Mouse (Mus musculus) neural tube, embryonic 12.5 days (tissue): ENCODE results near the gene Creb1. TPM values are rescaled to one million over a fixed set of nuclear protein-coding genes. Genes with fewer than 3 reads are reported as not detected.

ENCODE experiments used
- ATAC-seq: fragments of 200-750 bp; cut with Nextera tagmentation; 2 replicates; pipeline ENCODE4 v1.8.0; 2017; ENCODE audit warnings: low read depth, mild to moderate bottlenecking, moderate TSS enrichment, moderate library complexity; ENCODE audit not compliant: low FRiP score
- H3K27ac ChIP-seq: fragments of 300-500 bp; sonication (generic); 2 replicates; pipeline ENCODE4 v1.5.1; 2016
- H3K27me3 ChIP-seq: fragments of 300-500 bp; sonication (generic); replicated peaks from 2 replicates; pipeline ENCODE4 v1.6.1; 2016; ENCODE audit warnings: mild to moderate bottlenecking
- H3K36me3 ChIP-seq: fragments of 300-500 bp; sonication (generic); 2 replicates; pipeline ENCODE4 v1.6.1; 2016; ENCODE audit warnings: mild to moderate bottlenecking
- H3K4me1 ChIP-seq: fragments of 300-500 bp; sonication (generic); 2 replicates; pipeline ENCODE4 v1.6.1; 2016
- H3K4me2 ChIP-seq: fragments of 300-500 bp; sonication (generic); replicated peaks from 2 replicates; pipeline ENCODE4 v1.6.1; 2016; ENCODE audit warnings: mild to moderate bottlenecking
- H3K4me3 ChIP-seq: fragments of 300-500 bp; sonication (generic); 2 replicates; pipeline ENCODE4 v1.5.1; 2016
- H3K9ac ChIP-seq: fragments of 300-500 bp; sonication (generic); 2 replicates; pipeline ENCODE4 v1.6.1; 2016; ENCODE audit warnings: mild to moderate bottlenecking
- H3K9me3 ChIP-seq: fragments of 300-500 bp; sonication (generic); 2 replicates; pipeline ENCODE4 v1.6.1; 2016; ENCODE audit warnings: mild to moderate bottlenecking
- WGBS: fragments of 180-500 bp; shearing (Covaris S2); methylation state at CpG from one replicate; pipeline ENCODE4 v1.1.7; 2016; 5-methylcytosine and 5-hydroxymethylcytosine counted together
- polyA plus RNA-seq: library from polyadenylated mRNA; unstranded; fragments of >200 nt; fragmentation: Nextera tagmentation; extraction: Ambion mirVana; gene quantifications from 2 replicates; pipeline ENCODE4 v1.2.1, GENCODE M21; 2016

The Creb1 gene
- polyA plus RNA-seq: 49.7 and 52.4 TPM in 2 replicates

DNA sequence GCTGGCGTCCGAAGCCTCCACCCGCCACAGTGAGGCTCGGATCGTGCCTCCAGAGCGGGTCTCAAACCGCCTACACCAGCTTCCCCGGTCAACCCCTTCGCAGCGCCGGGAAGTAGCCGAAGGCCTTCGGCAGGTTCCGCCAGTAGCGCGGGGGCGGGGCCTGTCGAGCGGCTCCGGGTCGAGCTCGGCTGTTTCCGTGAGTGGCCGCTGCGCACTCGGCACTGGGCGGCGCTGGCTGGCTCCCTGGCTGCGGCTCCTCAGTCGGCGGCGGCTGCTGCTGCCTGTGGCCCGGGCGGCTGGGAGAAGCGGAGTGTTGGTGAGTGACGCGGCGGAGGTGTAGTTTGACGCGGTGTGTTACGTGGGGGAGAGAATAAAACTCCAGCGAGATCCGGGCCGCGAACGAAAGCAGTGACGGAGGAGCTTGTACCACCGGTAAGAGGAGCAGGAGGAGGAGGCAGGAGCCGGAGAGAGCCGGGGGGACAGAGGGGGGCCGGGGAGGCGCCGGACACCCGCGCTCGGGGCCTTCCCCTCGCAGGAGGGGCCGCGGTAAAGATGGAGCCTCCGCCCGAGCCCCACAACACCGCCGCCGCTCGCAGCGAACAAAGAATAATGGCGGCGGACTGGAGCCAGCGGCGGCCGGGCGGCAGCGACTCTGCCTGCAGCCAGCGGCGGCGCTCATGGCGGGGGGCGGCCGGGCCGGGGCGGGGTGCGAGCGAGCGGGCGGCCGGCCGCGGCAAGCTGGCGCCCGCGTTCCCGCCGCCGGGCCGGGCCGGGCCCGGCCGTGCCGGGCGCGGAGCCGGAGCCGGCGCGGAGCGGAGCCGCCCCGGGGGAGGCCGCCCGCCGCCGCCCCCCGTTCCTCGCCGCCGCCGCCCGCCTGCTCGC, at the start of gene Creb1:
Gene Creb1, plus strand, starts transcription at position 57 of the 882 bp plus-strand sequence.
- under 1% methylated on average over 95 of the region's 119 CpGs for WGBS
- peak within 1 kb of the TSS; percentile 97 for H3K9ac ChIP-seq
- H3K9me3 ChIP-seq: no peaks in the 10 kb centered on the region
- no peaks in the 10 kb centered on the region for H3K27me3 ChIP-seq
- peak; percentile 97 for ATAC-seq
- H3K27ac ChIP-seq: peak within 1 kb of the TSS; percentile 100
- H3K36me3 ChIP-seq: no peaks in the 10 kb centered on the region
- H3K4me2 ChIP-seq: peak within 1 kb of the TSS; percentile 90
- H3K4me1 ChIP-seq: peaks cover 26% of the 10 kb centered on the region
- H3K4me3 ChIP-seq: peak within 1 kb of the TSS; percentile 95

DNA sequence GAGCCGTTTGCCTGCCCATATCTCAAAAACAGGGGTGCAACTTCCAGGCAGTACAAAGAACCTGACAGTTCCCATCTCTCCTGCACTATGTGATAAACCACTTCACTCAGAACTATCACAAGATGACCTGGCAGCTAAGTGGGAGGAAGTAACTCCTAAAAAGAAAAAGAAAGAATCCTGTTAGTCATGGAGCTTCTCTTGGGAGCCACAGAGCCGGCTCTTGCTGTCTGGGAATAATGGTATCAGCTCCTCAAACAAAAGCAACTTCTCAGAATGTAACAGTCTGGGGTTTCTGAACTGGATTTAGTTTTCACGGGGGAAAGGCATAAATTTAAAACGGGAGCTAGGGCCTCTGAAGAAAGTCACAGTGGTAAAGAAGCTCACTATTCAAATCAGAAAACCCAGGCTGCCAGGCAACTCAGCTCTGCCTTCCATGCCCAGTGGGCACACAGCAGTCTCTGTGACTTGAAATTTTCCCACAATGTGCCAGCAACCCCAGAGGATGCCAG, 43.9 kb upstream of the Creb1 start:
- Histone ChIP-seq H3K4me3 (no peak overlapping the region), H3K9ac (no peak overlapping the region), H3K4me2 (no peak overlapping the region), H3K4me1 (no peaks in the 10 kb centered on the region; the same call in 1 of the 2 replicates), H3K27ac (no peak overlapping the region), H3K9me3 (no peaks in the 10 kb centered on the region), H3K27me3 (no peaks in the 10 kb centered on the region), H3K36me3 (no peaks in the 10 kb centered on the region)
- 38% methylated on average over 4 of the region's 4 CpGs for WGBS
- ATAC-seq: no peak

DNA sequence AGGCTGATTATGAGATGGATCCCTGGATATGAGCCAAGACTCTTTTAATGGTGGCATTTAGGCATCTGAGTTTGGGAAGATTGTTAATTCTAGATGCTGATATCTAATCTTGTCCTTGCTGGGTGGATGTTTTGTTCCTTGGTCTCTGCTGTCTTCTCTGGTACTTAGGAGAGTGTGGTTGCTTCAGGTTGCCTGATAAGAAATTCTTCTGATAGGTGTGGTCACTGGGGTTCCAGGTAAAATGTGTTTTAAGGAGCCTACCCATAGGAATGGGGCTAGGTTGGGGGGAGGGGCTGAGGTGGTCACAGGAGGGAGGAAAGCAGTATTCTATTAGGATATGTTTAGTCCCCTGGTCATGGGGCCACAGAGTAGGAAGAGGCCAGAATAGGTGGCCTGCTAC, 35.6 kb upstream of the Creb1 start:
- Histone ChIP-seq H3K4me2 (no peak overlapping the region), H3K27me3 (no peaks in the 10 kb centered on the region), H3K9ac (no peak overlapping the region), H3K27ac (no peak overlapping the region), H3K9me3 (no peaks in the 10 kb centered on the region), H3K4me3 (no peak overlapping the region), H3K36me3 (no peaks in the 10 kb centered on the region), H3K4me1 (no peaks in the 10 kb centered on the region)
- ATAC-seq: no peak

DNA sequence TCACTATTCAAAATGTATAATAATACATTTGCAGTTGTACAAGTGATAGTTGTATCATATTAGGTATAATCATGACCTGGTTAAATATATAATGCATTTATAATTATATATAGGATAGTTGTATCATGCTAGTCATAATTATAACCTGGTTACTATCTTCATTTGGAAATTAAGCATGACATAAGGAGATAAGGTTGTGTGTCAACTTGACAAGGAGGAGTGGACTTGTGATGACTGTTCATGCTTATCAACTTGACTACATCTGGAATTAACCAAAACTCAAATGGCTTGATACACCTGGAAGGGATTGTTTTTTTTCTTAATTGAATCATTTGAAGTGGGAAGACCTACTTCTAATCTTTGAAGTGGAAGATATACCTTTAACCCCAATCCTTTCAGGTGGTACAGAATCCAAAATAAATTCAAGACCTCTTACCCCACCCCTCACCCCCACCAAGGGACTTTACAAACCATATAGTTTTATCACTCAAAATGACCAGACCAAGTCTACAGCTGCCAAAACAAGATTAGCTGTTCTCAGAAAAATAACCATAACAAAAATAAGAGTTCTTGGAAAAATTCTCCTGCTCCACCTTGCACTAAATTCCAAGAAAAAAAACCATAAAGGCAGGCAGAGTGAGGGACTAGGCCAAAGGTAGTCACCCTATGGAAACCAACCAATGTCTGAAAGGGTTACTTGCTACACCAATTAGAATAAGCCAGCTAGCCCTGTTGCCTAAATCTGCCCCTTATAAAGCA, 30.9 kb upstream of the Creb1 start:
- no peak overlapping the region for H3K9ac ChIP-seq
- H3K4me2 ChIP-seq: no peak overlapping the region
- no peaks in the 10 kb centered on the region for H3K27me3 ChIP-seq
- ATAC-seq: no peak
- H3K36me3 ChIP-seq: no peaks in the 10 kb centered on the region
- no peaks in the 10 kb centered on the region for H3K9me3 ChIP-seq
- H3K4me1 ChIP-seq: no peaks in the 10 kb centered on the region
- H3K4me3 ChIP-seq: no peak overlapping the region
- no peak overlapping the region for H3K27ac ChIP-seq

DNA sequence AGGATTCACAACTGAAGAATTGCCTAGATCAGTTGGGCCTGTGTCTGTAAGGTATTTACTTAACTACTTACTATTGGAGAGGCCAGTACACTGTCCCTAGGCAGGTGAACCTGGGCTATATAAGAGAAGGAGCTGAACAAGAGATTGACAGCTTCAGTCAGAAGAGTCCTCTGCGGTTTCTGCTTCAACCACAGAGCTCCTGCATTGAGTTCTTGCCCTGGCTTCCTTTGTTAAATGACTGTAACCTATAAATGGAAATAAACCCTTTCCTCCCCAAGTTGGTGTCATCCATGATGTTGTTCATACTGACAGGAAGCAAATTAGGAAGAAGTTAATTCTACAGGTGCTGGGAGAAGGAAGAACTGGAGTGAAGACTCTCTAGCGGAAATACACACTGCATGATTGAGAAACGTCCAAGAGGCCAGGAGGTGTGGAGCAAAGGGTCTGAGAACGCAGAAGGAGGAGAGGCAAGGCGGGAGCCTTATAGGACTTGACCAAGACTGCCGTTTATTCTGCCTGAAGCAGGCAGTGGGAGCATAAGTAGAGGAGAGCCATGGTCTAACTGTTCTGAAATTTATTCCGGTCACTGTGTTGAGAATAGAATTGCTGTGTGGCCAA, 23.9 kb upstream of the Creb1 start:
- no peak for ATAC-seq

DNA sequence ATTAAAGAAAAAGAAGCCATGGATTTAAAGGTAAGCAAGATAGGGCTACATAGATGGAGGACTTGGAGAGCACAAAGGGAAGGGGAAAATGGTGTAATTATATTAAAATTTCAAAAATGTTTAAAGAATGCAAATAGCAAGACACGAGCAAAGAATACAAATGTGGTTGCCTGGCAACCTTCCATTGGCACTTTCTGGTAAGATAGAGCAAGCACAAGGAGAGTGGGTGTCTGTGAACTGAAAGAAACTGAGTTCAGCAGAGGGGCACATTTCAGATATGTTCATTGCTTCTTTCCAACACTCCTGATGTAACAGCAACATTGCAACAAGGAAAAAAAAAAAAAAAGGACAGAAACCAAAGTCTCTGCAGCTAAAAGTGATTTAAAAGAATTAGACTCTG, 22.8 kb upstream of the Creb1 start:
- WGBS: 50% methylated on average over 1 of the region's 1 CpGs
- H3K4me1 ChIP-seq: no peaks in the 10 kb centered on the region
- no peak for ATAC-seq
- H3K9me3 ChIP-seq: no peaks in the 10 kb centered on the region
- no peaks in the 10 kb centered on the region for H3K36me3 ChIP-seq
- H3K4me2 ChIP-seq: no peak overlapping the region
- no peak overlapping the region for H3K27ac ChIP-seq
- H3K4me3 ChIP-seq: no peak overlapping the region
- no peaks in the 10 kb centered on the region for H3K27me3 ChIP-seq
- no peak overlapping the region for H3K9ac ChIP-seq

More for the DNA sequence above, 23.9 kb upstream of the Creb1 start:
- 89% methylated on average over 7 of the region's 7 CpGs for WGBS
- H3K4me2 ChIP-seq: no peak overlapping the region
- H3K9ac ChIP-seq: no peak overlapping the region
- H3K36me3 ChIP-seq: no peaks in the 10 kb centered on the region
- H3K27me3 ChIP-seq: no peaks in the 10 kb centered on the region
- no peak overlapping the region for H3K4me3 ChIP-seq
- no peaks in the 10 kb centered on the region for H3K9me3 ChIP-seq
- no peaks in the 10 kb centered on the region for H3K4me1 ChIP-seq
- H3K27ac ChIP-seq: no peak overlapping the region

DNA sequence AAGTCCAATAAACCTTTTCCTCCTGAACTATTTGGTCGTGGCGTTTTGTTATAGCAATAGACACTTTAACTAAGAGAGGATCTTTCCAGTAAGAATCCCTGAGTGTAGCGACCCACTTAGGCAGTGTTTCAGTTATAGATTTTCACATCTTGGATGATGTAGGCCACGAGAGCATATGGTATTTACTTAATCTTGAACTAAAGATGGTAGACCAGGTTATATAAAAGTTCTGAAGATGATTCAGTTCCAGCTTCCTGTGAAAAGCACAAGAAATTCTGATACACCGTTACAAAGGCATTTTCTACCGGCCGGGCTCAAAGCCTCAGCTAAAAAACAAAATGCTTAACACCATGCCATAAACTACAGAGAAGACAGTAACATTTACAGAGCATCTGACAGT, 18.3 kb upstream of the Creb1 start:
- Histone ChIP-seq H3K36me3 (no peaks in the 10 kb centered on the region), H3K9ac (no peak overlapping the region), H3K4me3 (no peak overlapping the region), H3K27me3 (no peaks in the 10 kb centered on the region), H3K27ac (no peak overlapping the region), H3K9me3 (no peaks in the 10 kb centered on the region), H3K4me2 (no peak overlapping the region), H3K4me1 (no peaks in the 10 kb centered on the region)
- ATAC-seq: no peak
- WGBS: 92% methylated on average over 7 of the region's 7 CpGs

DNA sequence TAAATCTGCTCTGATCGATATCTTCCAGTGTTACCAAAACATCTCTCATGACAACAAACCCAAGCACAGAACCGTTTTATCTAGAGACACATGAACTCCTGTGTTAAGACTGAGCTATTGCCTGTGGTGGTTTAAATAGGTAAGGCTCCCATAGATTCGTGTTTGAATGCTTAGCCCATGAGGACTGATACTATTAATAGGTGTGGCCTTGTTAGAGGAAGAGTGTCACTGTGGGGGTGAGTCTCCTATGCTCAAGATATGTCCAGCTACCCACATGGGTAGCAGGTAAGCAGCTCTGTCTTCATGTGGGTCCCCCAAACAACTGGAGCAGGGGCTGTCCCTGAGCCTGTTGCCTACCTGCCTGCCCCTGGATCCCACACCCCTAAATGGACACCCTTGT, 15.9 kb upstream of the Creb1 start:
- no peak for ATAC-seq
- no peak overlapping the region for H3K4me2 ChIP-seq
- no peak overlapping the region for H3K9ac ChIP-seq
- 84% methylated on average over 3 of the region's 3 CpGs for WGBS
- H3K27me3 ChIP-seq: no peaks in the 10 kb centered on the region
- H3K4me3 ChIP-seq: no peak overlapping the region
- H3K4me1 ChIP-seq: no peaks in the 10 kb centered on the region
- H3K36me3 ChIP-seq: no peaks in the 10 kb centered on the region
- H3K27ac ChIP-seq: no peak overlapping the region
- no peaks in the 10 kb centered on the region for H3K9me3 ChIP-seq

DNA sequence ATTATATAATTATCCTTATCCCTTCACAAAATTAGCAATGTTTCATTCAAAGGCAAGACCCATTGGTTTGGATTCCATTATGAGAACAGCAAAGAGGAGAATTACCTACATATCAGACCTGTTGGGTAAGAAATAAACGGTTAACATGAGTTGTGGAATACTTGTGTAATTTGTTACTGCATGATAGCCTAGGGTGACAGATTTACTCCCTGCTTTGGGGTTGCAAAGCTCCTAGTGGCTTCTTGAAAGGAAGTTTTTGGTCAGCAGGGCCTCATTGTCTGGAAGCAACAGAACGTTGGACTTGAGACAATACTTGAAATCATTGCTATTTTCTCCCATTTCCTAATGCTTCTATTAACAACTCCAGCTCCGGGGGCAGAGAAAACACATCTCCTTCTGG, 14.0 kb upstream of the Creb1 start:
- WGBS: 67% methylated on average over 3 of the region's 3 CpGs
- Histone ChIP-seq H3K9me3 (no peaks in the 10 kb centered on the region), H3K36me3 (no peaks in the 10 kb centered on the region), H3K4me1 (no peaks in the 10 kb centered on the region), H3K27me3 (no peaks in the 10 kb centered on the region), H3K9ac (no peak overlapping the region), H3K27ac (no peak overlapping the region), H3K4me2 (no peak overlapping the region), H3K4me3 (no peak overlapping the region)
- ATAC-seq: no peak

DNA sequence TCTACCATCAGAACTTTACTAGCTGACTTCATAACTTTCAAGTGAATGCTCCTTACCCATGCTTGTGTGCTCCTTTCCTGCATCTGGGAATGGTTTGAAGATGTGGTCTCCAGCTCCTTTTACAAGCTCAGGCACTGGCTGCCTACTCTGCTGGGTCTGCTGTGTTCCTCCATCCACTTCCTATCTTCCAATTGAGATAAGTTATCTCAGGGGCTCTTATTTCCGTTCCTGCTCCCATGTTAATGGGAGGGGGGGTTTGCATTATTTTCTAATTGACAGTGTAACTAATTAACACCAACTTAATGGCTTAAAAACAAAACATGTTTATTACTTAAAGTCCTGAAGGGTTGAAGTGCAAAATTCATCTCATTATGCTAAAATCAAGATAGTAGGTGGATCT, 13.1 kb upstream of the Creb1 start:
- H3K27me3 ChIP-seq: no peaks in the 10 kb centered on the region
- H3K4me2 ChIP-seq: no peak overlapping the region
- no peak overlapping the region for H3K27ac ChIP-seq
- H3K9me3 ChIP-seq: no peaks in the 10 kb centered on the region
- ATAC-seq: no peak
- H3K9ac ChIP-seq: no peak overlapping the region
- WGBS: 79% methylated on average over 1 of the region's 1 CpGs
- H3K4me1 ChIP-seq: no peaks in the 10 kb centered on the region
- no peaks in the 10 kb centered on the region for H3K36me3 ChIP-seq
- H3K4me3 ChIP-seq: no peak overlapping the region

DNA sequence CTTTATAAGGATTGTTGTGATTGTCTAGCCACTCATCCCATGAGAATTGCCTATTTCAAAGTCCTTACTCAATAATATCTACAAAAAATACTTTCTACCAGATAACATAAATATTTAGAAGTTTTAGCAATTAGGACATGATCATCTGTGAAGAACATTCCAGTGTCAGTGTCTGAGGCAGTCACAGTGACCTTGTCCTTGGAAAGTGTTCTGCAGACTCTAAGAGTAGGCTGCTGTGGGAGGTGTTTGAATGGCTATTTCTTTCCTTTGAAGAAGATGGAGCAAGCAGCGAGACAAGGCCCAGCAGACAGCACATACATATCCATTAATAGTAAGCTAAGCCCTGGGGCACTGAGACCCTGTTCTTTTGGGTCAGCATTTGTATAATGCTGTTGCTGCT, 12.5 kb upstream of the Creb1 start:
- Histone ChIP-seq H3K9ac (no peak overlapping the region), H3K9me3 (no peaks in the 10 kb centered on the region), H3K4me3 (no peak overlapping the region), H3K27ac (no peak overlapping the region), H3K4me2 (no peak overlapping the region), H3K36me3 (no peaks in the 10 kb centered on the region), H3K27me3 (no peaks in the 10 kb centered on the region), H3K4me1 (no peaks in the 10 kb centered on the region)
- ATAC-seq: no peak
- WGBS: 69% methylated on average over 1 of the region's 1 CpGs

DNA sequence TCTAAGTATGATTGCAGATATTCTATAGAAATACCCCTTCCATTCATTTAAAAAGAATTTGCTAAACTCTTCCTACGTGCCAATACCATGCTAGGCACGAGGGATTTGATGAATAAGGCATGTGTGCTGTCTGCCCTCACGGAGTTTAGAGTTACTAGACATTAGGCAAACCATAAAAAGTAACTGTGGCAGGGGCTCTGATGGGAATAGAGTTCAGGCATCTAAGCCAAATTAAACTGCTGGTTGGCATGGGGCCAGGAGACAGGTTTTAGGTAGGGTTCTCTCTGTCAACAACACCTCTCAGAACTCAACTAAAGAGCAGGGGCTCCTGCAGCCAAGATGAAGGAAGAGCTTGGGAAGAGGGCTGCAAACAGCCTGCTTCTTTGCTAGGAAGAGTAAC, 10.7 kb upstream of the Creb1 start:
- H3K4me2 ChIP-seq: no peak overlapping the region

More for the DNA sequence above, 10.7 kb upstream of the Creb1 start:
- no peak for ATAC-seq
- Histone ChIP-seq H3K4me1 (no peaks in the 10 kb centered on the region), H3K27ac (no peak overlapping the region), H3K27me3 (no peaks in the 10 kb centered on the region), H3K4me3 (no peak overlapping the region), H3K9me3 (no peaks in the 10 kb centered on the region), H3K36me3 (no peaks in the 10 kb centered on the region), H3K9ac (no peak overlapping the region)
- WGBS: 84% methylated on average over 3 of the region's 3 CpGs
